29 mouse cellular contexts compared by ENCODE assay signal in the genomic region with DNA sequence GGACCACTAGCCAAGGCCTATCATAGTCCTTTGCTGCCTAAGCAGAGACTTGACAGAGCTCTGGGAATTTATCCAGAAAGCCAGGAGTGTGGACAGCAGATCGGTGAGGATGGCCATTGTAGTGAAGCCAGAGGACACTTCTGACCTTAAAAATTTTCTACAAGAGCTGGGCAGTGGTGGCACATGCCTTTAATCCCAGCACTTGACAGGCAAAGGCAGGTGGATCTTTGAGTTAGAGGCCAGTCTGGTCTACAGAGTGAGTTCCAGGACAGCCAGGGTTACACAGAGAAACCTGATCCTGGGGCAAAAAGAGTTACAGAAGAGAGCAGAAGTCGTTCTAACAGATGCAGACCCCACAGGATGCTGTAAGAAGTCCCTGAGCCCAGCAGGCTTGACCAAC. TPM values are rescaled to one million over a fixed set of nuclear protein-coding genes. Genes with fewer than 3 reads are reported as not detected.
DNase-seq lines count a peak whose midpoint lies in the region; ATAC-seq and TF ChIP-seq lines count a peak whose summit lies in the region.
"Had no signal": no experiment of that assay in that cellular context is flagged by ENCODE, and none has a peak within 500 bp of the region (broad histone marks: within the 10 kb centered on the region; RNA-seq: fewer than 3 reads in every experiment).

No protein-coding gene starts in this region.

- peaks cover 99% of the 10 kb centered on the region for H3K4me1 ChIP-seq in heart, embryonic 11.5 days (ENCODE audit: control insufficient read depth, insufficient read depth, low read length)
- H3K4me1 ChIP-seq in midbrain, embryonic 10.5 days, result peaks cover 75% of the 10 kb centered on the region
- H3K4me1 ChIP-seq in midbrain, embryonic 11.5 days (ENCODE audit: control insufficient read depth, insufficient read depth, low read length), result peaks cover 3% of the 10 kb centered on the region; the same call in 1 of the 2 replicates
- H3K4me1 ChIP-seq in intestine, postnatal 0 days (replicated peaks; ENCODE audit: control insufficient read depth, insufficient read depth, low read length), result peaks cover 18% of the 10 kb centered on the region
- 0 out of 2 replicates have a peak, but pooled peaks cover 2% of the 10 kb centered on the region for H3K4me1 ChIP-seq in hindbrain, embryonic 11.5 days (replicated peaks; ENCODE audit: control insufficient read depth, insufficient read depth, low read length)
- peaks cover 21% of the 10 kb centered on the region for H3K4me1 ChIP-seq in thymus, adult 2 months (replicated peaks; ENCODE audit: control insufficient read depth, insufficient read depth, low read length)

- H3K4me3 ChIP-seq in heart, embryonic 11.5 days (ENCODE audit: low read depth, low read length), result no peak overlapping the region
- no peak overlapping the region for H3K4me3 ChIP-seq in midbrain, embryonic 10.5 days
- H3K4me3 ChIP-seq in midbrain, embryonic 11.5 days (ENCODE audit: low read depth, low read length), result no peak overlapping the region
- H3K4me3 ChIP-seq in intestine, postnatal 0 days (ENCODE audit: low read depth, low read length), result no peak overlapping the region
- no peak overlapping the region for H3K4me3 ChIP-seq in myocyte
- no peak overlapping the region for H3K4me3 ChIP-seq in hindbrain, embryonic 11.5 days (ENCODE audit: low read depth, low read length)
- H3K4me3 ChIP-seq in thymus, adult 2 months (ENCODE audit: control insufficient read depth, insufficient read depth, low read length), result no peak overlapping the region
- H3K4me3 ChIP-seq: embryonic facial prominence, embryonic 12.5 days; erythroblast, embryonic 14.5 days; midbrain, embryonic 12.5 days; neural tube, embryonic 13.5 days had no signal

- ATAC-seq in heart, embryonic 11.5 days (replicated peaks; ENCODE audit: insufficient number of reproducible peaks, low FRiP score, low TSS enrichment), result no peak
- ATAC-seq in midbrain, embryonic 11.5 days (ENCODE audit: low FRiP score), result no peak
- ATAC-seq in intestine, postnatal 0 days, result no peak
- ATAC-seq in hindbrain, embryonic 11.5 days (ENCODE audit: low FRiP score), result no peak
- ATAC-seq: forebrain, embryonic 14.5 days; hindbrain, postnatal 0 days had no signal

- WGBS in heart, embryonic 11.5 days (ENCODE audit: insufficient replicate concordance), result 50% methylated on average over 2 of the region's 2 CpGs
- 53% methylated on average over 2 of the region's 2 CpGs for WGBS in midbrain, embryonic 10.5 days
- 67% methylated on average over 2 of the region's 2 CpGs for WGBS in midbrain, embryonic 11.5 days
- 50% methylated on average over 2 of the region's 2 CpGs for WGBS in intestine, postnatal 0 days
- 65% methylated on average over 2 of the region's 2 CpGs for WGBS in hindbrain, embryonic 11.5 days
- WGBS in thymus, adult 2 months, result 82% methylated on average over 2 of the region's 2 CpGs

- no peak for TF ChIP-seq CTCF in intestine, postnatal 0 days (IDR thresholded peaks at IDR 0.05; ENCODE audit: low read depth)
- TF ChIP-seq CTCF in thymus, adult 2 months (IDR thresholded peaks at IDR 0.05; ENCODE audit: borderline replicate concordance, control insufficient read depth, extremely low read depth, insufficient read depth, low read length, poor library complexity), result no peak

- H3K27ac ChIP-seq in heart, embryonic 11.5 days (ENCODE audit: low read depth, low read length), result peak overlapping the region; percentile 66; the same call in 1 of the 2 replicates
- 0 out of 2 replicates have a peak overlapping the region, but pooled peaks have one; percentile 47 for H3K27ac ChIP-seq in midbrain, embryonic 10.5 days (replicated peaks)
- no peak overlapping the region for H3K27ac ChIP-seq in midbrain, embryonic 11.5 days (ENCODE audit: low read depth, low read length)
- peak overlapping the region; percentile 70; the same call in 1 of the 2 replicates for H3K27ac ChIP-seq in intestine, postnatal 0 days (ENCODE audit: low read depth, low read length)
- H3K27ac ChIP-seq in hindbrain, embryonic 11.5 days (ENCODE audit: low read depth, low read length), result no peak overlapping the region
- no peak overlapping the region for H3K27ac ChIP-seq in thymus, adult 2 months (ENCODE audit: control insufficient read depth, insufficient read depth, low read length)
- H3K27ac ChIP-seq: embryonic facial prominence, embryonic 12.5 days; hindbrain, postnatal 0 days; midbrain, embryonic 12.5 days; neural tube, embryonic 13.5 days had no signal

- intact Hi-C loops in heart, postnatal 14 days (cut with DNase I), result no loop called here

- no peak overlapping the region for H3ac ChIP-seq in myocyte (ENCODE audit: control insufficient read depth, insufficient read length)

- TF ChIP-seq POLR2A in myocyte (IDR thresholded peaks at IDR 0.05; ENCODE audit: insufficient read length, low read depth), result no peak
- no peak for TF ChIP-seq POLR2A in thymus, adult 2 months (IDR thresholded peaks at IDR 0.05; ENCODE audit: control insufficient read depth, extremely low read depth, insufficient read depth, low read length, poor library complexity)

- no peaks in the 10 kb centered on the region for H3K27me3 ChIP-seq in heart, embryonic 11.5 days (ENCODE audit: control insufficient read depth, insufficient read depth, low read length)
- H3K27me3 ChIP-seq in midbrain, embryonic 10.5 days (ENCODE audit: low read depth, poor library complexity, severe bottlenecking), result 0 out of 2 replicates have a peak, but pooled peaks cover 1% of the 10 kb centered on the region
- no peaks in the 10 kb centered on the region for H3K27me3 ChIP-seq in midbrain, embryonic 11.5 days (ENCODE audit: control insufficient read depth, insufficient read depth, low read length)
- H3K27me3 ChIP-seq in intestine, postnatal 0 days (replicated peaks; ENCODE audit: control insufficient read depth, insufficient read depth, low read length), result no peaks in the 10 kb centered on the region
- H3K27me3 ChIP-seq in myocyte (ENCODE audit: control insufficient read depth, insufficient read depth, insufficient read length), result no peaks in the 10 kb centered on the region
- no peaks in the 10 kb centered on the region; the same call in 1 of the 2 replicates for H3K27me3 ChIP-seq in hindbrain, embryonic 11.5 days (ENCODE audit: control insufficient read depth, insufficient read depth, low read length)
- H3K27me3 ChIP-seq in thymus, adult 2 months (ENCODE audit: control insufficient read depth, insufficient read depth, low read length), result no peaks in the 10 kb centered on the region
- H3K27me3 ChIP-seq: embryonic facial prominence, embryonic 12.5 days; midbrain, embryonic 12.5 days; neural tube, embryonic 13.5 days had no signal

- H3K9ac ChIP-seq in heart, embryonic 11.5 days (ENCODE audit: low read depth, low read length), result no peak overlapping the region; the same call in 1 of the 2 replicates
- no peak overlapping the region for H3K9ac ChIP-seq in midbrain, embryonic 11.5 days (ENCODE audit: low read length)
- H3K9ac ChIP-seq in intestine, postnatal 0 days (ENCODE audit: low read depth, low read length), result no peak overlapping the region
- H3K9ac ChIP-seq in hindbrain, embryonic 11.5 days (ENCODE audit: low read depth, low read length), result no peak overlapping the region
- H3K9ac ChIP-seq: embryonic facial prominence, embryonic 12.5 days; lung, embryonic 14.5 days; midbrain, embryonic 12.5 days; neural tube, embryonic 13.5 days had no signal

- H3K9me3 ChIP-seq in heart, embryonic 11.5 days (replicated peaks; ENCODE audit: control insufficient read depth, low read length), result no peaks in the 10 kb centered on the region
- no peaks in the 10 kb centered on the region for H3K9me3 ChIP-seq in midbrain, embryonic 10.5 days (replicated peaks)
- H3K9me3 ChIP-seq in midbrain, embryonic 11.5 days (ENCODE audit: control insufficient read depth, low read length), result no peaks in the 10 kb centered on the region
- no peaks in the 10 kb centered on the region for H3K9me3 ChIP-seq in intestine, postnatal 0 days (ENCODE audit: control insufficient read depth)
- no peaks in the 10 kb centered on the region for H3K9me3 ChIP-seq in hindbrain, embryonic 11.5 days (ENCODE audit: control insufficient read depth, low read length)
- H3K9me3 ChIP-seq: embryonic facial prominence, embryonic 12.5 days; midbrain, embryonic 12.5 days; neural tube, embryonic 13.5 days had no signal

- no peak for DNase-seq in heart, postnatal 14 days
- no peak for DNase-seq in midbrain, embryonic 10.5 days (ENCODE audit: low spot score)
- DNase-seq in midbrain, embryonic 11.5 days (ENCODE audit: low spot score, missing footprints), result no peak
- no peak for DNase-seq in hindbrain, embryonic 11.5 days (ENCODE audit: low spot score)
- DNase-seq in thymus, adult 2 months, result no peak
- DNase-seq: adrenal gland, postnatal 25 days; cerebellum, adult 18-20 months; gastrocnemius, postnatal 25 days; heart, postnatal 4 days; kidney, adult 8-10 months; kidney, postnatal 36 days; lung, embryonic 14.5 days; lung, postnatal 36 days had no signal

- no peak overlapping the region for H3K4me2 ChIP-seq in heart, embryonic 11.5 days
- H3K4me2 ChIP-seq in midbrain, embryonic 11.5 days, result no peak overlapping the region
- H3K4me2 ChIP-seq in intestine, postnatal 0 days (replicated peaks; ENCODE audit: low read depth), result no peak overlapping the region
- H3K4me2 ChIP-seq in myocyte (ENCODE audit: low read depth), result no peak overlapping the region
- no peak overlapping the region for H3K4me2 ChIP-seq in hindbrain, embryonic 11.5 days (replicated peaks; ENCODE audit: low read depth, low read length)
- H3K4me2 ChIP-seq: embryonic facial prominence, embryonic 12.5 days; lung, embryonic 14.5 days; midbrain, embryonic 12.5 days; neural tube, embryonic 13.5 days had no signal

- H3K79me2 ChIP-seq in myocyte (ENCODE audit: control insufficient read depth, insufficient read depth), result no peaks in the 10 kb centered on the region

- H3K36me3 ChIP-seq in heart, embryonic 11.5 days (ENCODE audit: control insufficient read depth, insufficient read depth, low read length), result no peaks in the 10 kb centered on the region; the same call in 1 of the 2 replicates
- no peaks in the 10 kb centered on the region for H3K36me3 ChIP-seq in midbrain, embryonic 10.5 days
- no peaks in the 10 kb centered on the region for H3K36me3 ChIP-seq in midbrain, embryonic 11.5 days (ENCODE audit: control insufficient read depth, insufficient read depth, low read length)
- H3K36me3 ChIP-seq in intestine, postnatal 0 days (ENCODE audit: control insufficient read depth, insufficient read depth), result peaks cover 5% of the 10 kb centered on the region; the same call in 1 of the 2 replicates
- H3K36me3 ChIP-seq in myocyte (ENCODE audit: control insufficient read depth, insufficient read depth), result no peaks in the 10 kb centered on the region
- H3K36me3 ChIP-seq in hindbrain, embryonic 11.5 days (ENCODE audit: control insufficient read depth, insufficient read depth, low read length), result no peaks in the 10 kb centered on the region
- no peaks in the 10 kb centered on the region for H3K36me3 ChIP-seq in thymus, adult 2 months (ENCODE audit: control insufficient read depth, insufficient read depth, low read length)
- H3K36me3 ChIP-seq: embryonic facial prominence, embryonic 12.5 days; midbrain, embryonic 12.5 days; neural tube, embryonic 13.5 days had no signal

RNA-seq across cellular contexts. Expression of gene Zfpm1, which starts 34.5 kb away (rescaled TPM):
- 6.9 and 7.9 TPM in 2 replicates for polyA plus RNA-seq in heart, embryonic 11.5 days (2014; fragmentation: Nextera tagmentation; extraction: Ambion mirVana)
- total RNA-seq in heart, postnatal 14 days (2021), result 10 to 100 TPM; 25.5 to 26.9 TPM
- 1.3 and 1.5 TPM in 2 replicates for polyA plus RNA-seq in midbrain, embryonic 10.5 days (2016; fragmentation: Nextera tagmentation; extraction: Ambion mirVana)
- 1.6 and 1.8 TPM in 2 replicates for polyA plus RNA-seq in midbrain, embryonic 11.5 days (2014; fragmentation: Nextera tagmentation; extraction: Ambion mirVana)
- polyA plus RNA-seq in intestine, postnatal 0 days (2015; fragmentation: Nextera tagmentation; extraction: Ambion mirVana), result 7.7 and 9.8 TPM in 2 replicates
- polyA plus RNA-seq in myocyte (2012; fragmentation: generic; extraction: Trizol), result 22.6 TPM
- 1.6 and 1.9 TPM in 2 replicates for polyA plus RNA-seq in hindbrain, embryonic 11.5 days (2014; fragmentation: Nextera tagmentation; extraction: Ambion mirVana)
- 100 and 134 TPM in 2 replicates for polyA plus RNA-seq in thymus, adult 2 months (2012; rRNA removed)

RNA-seq across cellular contexts. Expression of gene Trhr2, which starts 44.1 kb away (rescaled TPM):
- polyA plus RNA-seq in heart, embryonic 11.5 days (2014; fragmentation: Nextera tagmentation; extraction: Ambion mirVana), result not detected in 2 replicates
- not detected for total RNA-seq in heart, postnatal 14 days (2021)
- polyA plus RNA-seq in midbrain, embryonic 10.5 days (2016; fragmentation: Nextera tagmentation; extraction: Ambion mirVana), result not detected in 2 replicates
- polyA plus RNA-seq in midbrain, embryonic 11.5 days (2014; fragmentation: Nextera tagmentation; extraction: Ambion mirVana), result not detected in 2 replicates
- polyA plus RNA-seq in intestine, postnatal 0 days (2015; fragmentation: Nextera tagmentation; extraction: Ambion mirVana), result not detected in 2 replicates
- polyA plus RNA-seq in myocyte (2012; fragmentation: generic; extraction: Trizol), result not detected
- polyA plus RNA-seq in hindbrain, embryonic 11.5 days (2014; fragmentation: Nextera tagmentation; extraction: Ambion mirVana), result 0.11 and 0.25 TPM in 2 replicates
- 0.35 and 0.51 TPM in 2 replicates for polyA plus RNA-seq in thymus, adult 2 months (2012; rRNA removed)
- total RNA-seq: adrenal gland, postnatal 25 days; common myeloid progenitor, adult 5-6 weeks; gastrocnemius, postnatal 25 days; heart, postnatal 4 days; monocyte, adult 5-6 weeks had no signal
- polyA plus RNA-seq: erythroblast, embryonic 14.5 days; forebrain, embryonic 14.5 days; heart, embryonic 14.5 days; limb, embryonic 11.5 days; lung, embryonic 14.5 days; midbrain, embryonic 12.5 days; neural tube, embryonic 13.5 days; spleen, adult 2 months; stomach, embryonic 14.5 days; thymus, postnatal 0 days had no signal

Comparison
In these comparisons a context has a peak if more than half of its experiments do, and no peak if none do; other contexts are left out.
1. H3K27ac ChIP-seq: peak in heart, embryonic 11.5 days (single experiment), midbrain, embryonic 10.5 days (single experiment) and intestine, postnatal 0 days (single experiment); none in midbrain, embryonic 11.5 days (single experiment), hindbrain, embryonic 11.5 days (single experiment) and thymus, adult 2 months (single experiment).